Mouse (Mus musculus) fat pad, adult 2 months (tissue): Measurements from ENCODE around the gene Olfr50.

Experiments
- DNase-seq: peaks from one replicate; pipeline ENCODE4 v3.0.0-alpha.2; 2011; ENCODE audit warnings: low read depth, low spot score; ENCODE audit errors: extremely low read depth

The Olfr50 gene

DNA sequence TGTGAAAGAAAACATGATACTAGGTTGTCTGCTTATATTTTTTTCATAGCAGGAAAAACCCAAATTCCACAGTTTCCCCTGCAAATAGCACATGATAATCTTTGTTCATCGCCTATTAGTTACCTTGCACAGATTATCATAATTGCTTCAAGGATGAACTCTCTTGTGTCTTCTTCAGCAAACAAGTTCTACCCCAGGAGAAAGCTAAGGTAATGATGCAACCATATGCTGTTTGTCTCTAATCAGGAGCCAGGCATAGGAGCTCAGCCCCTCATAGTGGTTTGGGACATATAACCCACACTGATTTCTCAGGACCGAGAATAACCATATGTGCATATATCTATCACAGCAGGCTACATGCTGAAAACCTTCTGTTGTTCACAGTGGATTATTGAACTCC is at the start of gene Olfr50:
TSS of gene Olfr50 (plus strand) at position 301 of the 400 bp plus-strand sequence.
- no peak for DNase-seq

DNA sequence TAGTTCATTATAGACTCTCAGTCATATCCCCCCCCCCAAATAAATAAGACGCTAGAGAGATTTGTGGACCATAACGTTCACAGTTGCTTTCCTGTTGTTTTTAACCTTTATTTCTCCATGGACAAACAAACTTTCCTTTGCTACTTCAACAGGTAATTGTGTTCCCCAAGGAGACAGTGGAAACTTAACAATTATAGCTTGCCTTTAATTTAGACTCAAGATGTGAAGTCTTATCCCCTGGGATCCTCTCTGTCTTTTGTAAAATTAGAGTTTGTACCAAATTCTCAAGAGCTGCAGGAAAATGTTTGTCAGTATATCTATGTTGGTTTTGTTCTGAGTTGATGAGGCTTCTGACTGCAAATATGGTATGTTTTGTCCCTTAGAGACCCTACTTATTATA is 6.4 kb upstream of the Olfr50 start, which contains the start of gene Olfr348:
TSS of gene Olfr348 (plus strand) at position 301 of the 400 bp plus-strand sequence.
- no peak for DNase-seq

DNA sequence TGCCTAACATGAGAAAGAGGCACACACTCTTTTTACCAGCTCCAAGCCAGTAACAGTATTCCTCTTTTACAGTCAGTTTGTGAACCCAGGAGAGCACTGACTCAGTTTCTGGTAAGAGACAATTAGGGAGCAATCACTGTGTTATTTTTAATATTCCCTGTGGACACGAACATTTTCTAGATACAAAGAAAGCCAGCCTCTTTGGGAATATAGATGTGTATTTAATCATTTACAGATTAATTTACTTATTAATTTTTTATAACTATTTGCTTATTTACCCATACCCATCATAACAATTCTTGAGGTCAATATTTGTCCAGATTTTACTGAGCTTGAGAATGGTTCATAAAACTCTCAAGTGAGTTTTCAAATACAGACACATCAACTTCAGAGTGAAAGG is 26.6 kb downstream of the Olfr50 start, which contains the start of gene Olfr3:
TSS of gene Olfr3 (minus strand) at position 101 of the 400 bp plus-strand sequence.
- no peak for DNase-seq

- no peak for DNase-seq
Measured at GRCm38 (mm10) chr2:36846010-36846409, 55.7 kb downstream of the Olfr50 start, which contains the start of gene Olfr350. Gene Olfr350 (plus strand): TSS chr2:36846310.
